Mouse (Mus musculus) G1E-ER4 (cell line): ENCODE results near the gene Cubn. TPM values are rescaled to one million over a fixed set of nuclear protein-coding genes. Genes with fewer than 3 reads are reported as not detected.

Source experiments
- GATA1 ChIP-seq: IDR thresholded peaks from one replicate; pipeline ENCODE4 v1.8.0; 2012; ENCODE audit warnings: low read length, inconsistent platforms
- polyA plus RNA-seq: library from polyadenylated mRNA; stranded (reverse); fragments of >175 nt; gene quantifications from 2 replicates; pipeline ENCODE4 v1.2.3, GENCODE M21; 2012

Gene Cubn
- not detected in 2 replicates for polyA plus RNA-seq

DNA sequence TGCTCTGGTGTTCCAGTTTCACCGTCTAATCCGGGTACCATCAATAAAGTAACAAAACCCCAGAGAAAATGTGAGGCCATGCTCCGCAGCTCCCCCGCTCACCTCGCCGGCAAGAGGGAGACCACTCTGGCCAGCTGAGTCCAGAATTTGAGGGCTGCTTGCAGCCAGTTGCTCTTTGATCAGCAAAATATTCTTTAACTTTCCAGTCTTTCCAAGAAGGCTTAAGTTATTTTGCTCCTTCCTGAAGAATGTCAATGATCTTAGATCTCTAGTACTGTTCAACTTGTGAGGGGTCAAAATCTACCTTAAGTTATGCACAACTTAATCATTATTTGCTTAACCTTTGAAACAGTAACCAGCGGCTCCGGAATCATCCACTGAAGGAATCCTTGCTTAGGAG lies at the start of gene Cubn:
Gene Cubn (minus strand): TSS at position 80 of the 400 bp plus-strand sequence.
- no peak for TF ChIP-seq GATA1

DNA sequence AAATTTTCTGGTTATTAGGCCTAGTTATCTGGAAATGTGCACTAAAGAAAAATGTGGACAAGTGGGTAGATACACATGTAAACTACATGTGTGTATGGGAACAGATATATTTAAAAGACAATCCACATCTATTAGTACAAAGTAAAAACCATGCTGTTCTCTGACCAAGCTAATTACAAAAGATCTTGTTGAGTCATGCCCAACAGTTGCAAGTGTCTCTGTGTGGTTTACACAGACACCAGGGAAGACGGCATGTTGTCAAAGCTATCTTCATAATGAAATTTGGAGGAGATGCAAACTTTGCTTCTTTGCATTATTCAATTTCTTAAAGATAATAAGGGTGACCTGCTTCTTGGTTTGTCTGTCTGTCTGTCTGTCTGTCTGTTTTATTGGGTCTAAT lies 48.2 kb upstream of the Cubn start:
- TF ChIP-seq GATA1: no peak

DNA sequence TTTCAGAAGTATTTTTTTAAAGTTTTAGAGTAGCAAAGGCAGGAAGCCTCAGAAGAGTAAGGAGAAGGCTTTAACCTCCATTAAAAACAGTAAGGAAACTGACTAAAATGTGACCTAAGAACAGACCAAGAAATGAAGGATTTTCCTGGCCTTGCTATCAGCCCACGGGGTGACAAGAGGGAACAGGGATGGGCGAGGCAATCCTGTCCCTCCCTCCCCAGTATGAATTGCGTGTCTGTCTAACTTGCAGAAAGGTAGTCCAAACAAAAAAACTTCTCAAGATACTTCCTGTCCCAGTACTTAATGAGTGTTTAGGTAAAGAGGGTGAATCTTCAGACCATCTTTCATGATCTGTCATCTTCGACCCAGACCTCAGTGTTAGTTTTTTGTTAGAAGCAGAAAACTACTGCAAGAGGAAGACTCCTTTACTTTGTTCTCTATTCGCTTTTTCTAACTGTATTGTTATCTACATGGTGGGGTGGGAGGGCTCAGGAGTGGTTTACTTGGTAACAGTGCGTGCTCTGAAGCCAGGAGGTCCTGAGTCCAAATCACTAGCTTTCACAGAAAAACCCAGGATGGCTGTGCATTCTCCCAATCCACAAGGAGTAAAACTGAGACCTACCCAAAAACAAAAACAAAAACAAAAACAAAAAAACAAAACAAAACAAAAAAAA lies 47.2 kb upstream of the Cubn start:
- TF ChIP-seq GATA1: no peak

DNA sequence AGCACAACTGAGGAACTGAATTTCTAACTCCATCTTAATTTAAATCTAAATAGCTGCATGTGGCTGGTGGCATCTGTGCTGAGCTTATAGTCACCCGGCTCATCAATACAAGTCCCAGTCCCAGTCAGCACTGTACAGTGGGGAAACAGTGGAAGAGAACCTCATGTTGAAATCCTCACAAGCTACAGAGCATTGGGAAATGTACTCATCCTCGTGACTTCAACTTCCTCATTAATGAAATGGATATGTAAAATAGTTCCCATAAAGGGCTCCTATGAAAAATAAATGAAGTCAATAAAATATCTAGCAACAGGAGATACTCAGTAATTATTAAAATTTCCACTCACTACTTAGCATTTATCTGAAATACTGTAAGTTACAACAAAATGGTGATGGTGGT lies 46.6 kb upstream of the Cubn start:
- TF ChIP-seq GATA1: no peak

DNA sequence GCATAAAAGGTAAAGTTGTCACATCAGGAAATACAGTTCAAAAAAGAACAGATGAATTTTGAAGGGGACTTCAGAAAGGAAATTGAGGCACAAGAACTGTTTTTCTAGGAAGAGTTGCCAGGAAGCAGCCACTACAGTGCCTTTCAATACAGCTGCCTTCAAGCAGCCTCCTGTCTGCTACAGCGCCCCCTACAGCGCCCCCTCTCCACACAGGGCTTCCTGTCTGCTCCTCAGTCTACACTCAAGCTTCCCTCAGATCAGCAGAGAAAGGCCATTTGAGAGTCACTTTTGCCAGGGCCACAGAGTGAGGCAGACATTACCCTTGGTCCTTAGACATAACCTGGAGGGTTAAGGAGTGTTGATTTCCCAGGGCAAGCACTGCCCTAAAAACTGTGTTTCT lies 46.1 kb upstream of the Cubn start:
- TF ChIP-seq GATA1: no peak

DNA sequence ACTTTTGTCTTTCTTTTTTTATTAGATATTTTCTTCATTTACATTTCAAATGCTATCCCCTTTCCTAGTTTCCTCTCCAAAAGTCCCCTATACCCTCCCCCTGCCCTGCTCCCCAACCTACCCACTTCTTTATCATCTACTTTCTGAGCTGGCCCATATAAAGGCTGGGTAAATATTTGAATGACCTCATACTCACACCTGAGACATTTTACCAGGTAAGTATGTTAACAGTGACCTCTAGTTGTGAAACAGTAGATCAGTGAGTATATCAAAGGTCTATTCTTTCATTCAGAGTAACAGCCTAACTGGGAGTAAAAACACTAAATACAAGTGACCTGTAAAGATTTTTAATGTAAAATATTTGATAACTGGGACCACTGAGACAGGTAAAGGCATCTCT lies 45.1 kb upstream of the Cubn start:
- no peak for TF ChIP-seq GATA1

DNA sequence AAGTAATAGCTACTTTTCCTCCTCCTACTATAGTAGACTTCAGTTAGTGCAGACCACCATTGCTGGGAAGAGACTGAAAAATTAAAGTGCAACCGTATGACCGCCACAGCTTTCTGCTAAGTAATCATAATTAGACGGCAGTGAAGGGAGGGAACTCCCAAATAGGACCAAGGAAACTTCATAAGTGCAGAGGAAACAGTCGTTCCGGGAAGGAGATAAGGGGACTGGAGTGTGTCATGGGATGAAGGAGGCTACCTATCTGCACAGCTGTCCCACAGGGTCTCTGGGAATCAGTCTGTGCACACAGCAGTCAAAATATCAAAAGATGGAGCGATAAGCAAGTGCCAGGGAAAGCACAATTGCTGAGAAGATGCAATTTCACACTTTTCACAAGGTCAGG lies 39.0 kb upstream of the Cubn start:
- no peak for TF ChIP-seq GATA1

DNA sequence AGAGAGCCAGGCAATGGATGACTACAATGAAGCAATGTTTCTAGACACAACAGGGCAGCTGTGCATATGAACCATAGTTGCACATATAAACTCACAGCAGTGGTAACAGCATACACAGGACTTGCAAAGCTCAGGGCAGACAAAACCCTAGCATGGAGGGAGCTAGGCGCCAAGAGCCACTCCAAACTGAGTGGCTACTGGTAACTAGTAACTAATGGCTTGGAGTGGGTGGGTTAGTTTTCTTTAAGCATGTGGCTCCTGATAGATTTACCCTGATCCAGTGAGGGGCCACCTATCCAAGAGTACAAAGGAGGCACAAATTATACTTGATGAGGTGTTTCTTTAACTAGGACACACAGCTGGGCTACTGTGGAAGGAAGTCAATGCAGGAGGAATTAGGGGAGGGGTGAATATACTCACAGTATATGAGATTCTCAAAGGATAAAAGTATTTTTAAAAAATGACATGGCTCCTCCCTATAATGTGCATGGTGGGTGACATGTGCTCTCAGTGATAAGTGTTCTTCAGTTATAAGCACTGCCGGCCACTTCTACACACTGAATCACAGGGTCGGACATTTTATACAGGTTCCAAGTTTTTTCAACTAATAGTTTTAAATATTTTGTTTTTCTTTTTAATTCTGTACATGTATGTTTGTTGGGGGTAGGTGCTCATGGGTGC lies 37.8 kb upstream of the Cubn start:
- TF ChIP-seq GATA1: no peak

DNA sequence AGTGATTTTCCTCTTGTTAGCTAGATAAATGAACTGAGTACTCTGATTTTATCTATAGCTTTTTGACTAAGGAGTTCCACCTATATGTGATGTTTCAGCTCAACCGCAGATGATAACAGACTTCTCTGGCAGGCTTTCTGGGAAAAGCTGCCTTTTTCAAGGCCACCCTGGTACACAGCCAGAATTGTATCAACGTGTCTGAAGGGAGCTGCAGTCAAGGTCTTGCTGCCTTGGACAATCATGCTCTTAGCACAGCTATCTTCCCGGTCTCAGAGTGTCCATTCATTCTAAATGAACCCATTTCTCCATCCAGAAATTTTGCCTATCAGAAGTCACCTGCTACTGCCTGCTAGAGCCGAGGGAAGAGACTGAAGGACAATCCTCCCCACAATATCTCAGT lies 35.9 kb upstream of the Cubn start:
- TF ChIP-seq GATA1: no peak

DNA sequence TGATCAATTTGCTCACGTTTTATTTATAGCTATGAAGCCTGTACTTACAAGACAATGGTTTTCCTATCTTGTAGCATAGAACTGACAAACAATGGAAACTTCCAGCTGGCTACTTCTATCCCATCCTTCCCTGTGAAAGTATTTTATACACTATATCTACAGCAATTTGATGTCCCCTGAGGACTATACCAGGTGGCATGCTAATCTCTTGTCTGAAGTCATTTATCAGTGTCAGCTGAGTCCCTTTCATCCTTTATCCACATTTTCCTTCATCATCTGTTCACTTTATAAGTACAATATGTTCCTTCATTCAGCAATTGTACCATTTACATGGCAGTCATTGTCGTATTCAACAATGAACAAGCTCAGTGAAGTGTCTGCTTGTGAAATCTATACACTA lies 35.5 kb upstream of the Cubn start:
- no peak for TF ChIP-seq GATA1

DNA sequence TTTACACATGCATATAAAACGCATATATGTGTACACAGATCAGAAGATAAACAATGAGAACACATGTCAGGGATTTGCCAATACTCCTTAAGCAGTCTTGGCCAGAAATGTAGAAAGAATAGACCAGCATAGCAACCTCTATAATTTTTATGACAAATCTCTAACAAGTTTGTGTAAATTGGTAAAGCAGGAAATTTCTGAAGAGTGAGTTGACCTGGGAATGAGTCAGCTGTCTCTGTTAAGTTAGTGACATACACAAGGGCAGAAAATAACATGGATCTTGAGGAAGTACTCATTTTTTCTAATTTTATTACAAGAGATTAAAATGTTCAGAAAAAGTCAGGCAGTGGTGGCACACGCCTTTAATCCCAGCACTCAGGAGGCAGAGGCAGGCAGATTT lies 34.6 kb upstream of the Cubn start:
- no peak for TF ChIP-seq GATA1

DNA sequence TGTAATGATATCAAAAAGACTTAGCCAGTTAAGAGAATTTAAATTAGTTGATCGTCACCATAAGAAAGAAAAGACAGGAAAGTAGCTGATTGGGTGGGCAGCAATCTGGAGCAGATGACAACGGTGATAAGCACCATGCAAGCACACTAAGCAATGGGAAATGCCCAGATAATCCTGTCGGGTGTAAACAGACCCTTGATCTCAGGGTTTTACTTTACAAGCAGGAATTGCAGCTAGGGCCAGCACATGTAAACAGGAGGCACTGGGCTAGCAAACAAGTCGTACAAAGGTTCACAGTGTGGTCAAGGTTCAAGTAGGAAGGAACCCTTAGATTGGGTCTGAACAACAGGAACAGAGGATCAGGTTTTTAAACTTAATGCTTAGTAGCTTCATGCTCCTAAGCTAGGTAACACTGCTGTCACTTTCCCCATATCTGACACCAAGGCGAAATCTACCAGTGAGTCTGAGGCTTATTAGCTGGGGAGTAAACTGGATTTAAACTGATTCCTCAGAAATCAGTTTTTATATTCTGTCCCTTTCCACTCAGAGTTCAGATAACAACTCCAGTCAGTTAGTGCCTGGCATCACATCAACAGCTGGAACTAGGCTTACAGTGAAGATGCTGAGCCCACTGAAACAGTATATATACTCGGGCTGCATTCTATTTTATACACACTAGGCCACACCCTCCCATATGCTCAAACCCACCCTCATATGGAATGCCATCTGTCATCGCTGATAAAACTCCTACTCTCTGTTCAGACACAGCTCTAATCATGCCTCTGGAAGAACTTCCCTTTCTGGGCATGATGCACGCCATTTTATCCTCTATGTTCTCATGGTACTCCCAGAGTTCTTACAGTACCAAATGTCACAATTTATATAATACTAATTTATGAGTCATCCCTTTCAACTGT lies 32.2 kb upstream of the Cubn start:
- TF ChIP-seq GATA1: peak; percentile 28

DNA sequence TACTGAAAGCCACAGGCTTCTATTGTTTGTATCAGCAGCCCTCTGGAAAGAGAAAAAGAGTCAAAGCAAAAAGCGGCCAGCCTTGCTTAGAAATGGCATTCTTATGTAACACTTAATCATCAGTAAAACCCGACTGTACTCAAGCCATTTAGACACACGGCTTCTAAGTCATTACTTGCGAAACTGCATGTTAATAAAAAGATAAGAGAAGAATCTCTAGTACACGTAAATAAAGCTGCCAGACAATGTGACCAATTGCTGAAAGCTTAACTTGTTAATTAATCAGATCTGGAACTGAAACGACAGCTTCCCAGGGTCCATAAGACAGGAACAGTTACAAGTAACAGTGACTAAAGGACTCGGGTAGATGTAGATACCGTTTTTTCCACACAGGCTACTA lies 30.5 kb upstream of the Cubn start:
- TF ChIP-seq GATA1: no peak

DNA sequence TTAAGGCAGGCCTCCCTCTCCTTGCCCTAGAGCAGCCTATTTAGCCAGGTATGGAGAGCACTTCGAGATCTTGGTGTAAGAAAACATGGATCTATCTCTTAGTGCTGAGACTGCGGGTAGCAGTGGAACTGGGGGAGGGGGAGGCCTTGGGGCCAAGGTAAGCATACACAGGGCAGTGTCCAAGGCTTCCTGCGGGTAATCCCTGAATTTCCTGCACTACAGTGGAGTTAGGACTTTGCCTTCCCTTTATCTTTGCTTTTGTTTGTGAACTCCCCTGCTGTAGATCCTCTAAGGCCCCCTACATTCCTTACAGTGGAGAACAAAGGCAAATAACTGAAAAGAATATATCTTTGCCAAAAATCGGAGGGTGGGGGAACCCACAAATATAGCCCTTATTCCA lies 23.3 kb upstream of the Cubn start:
- no peak for TF ChIP-seq GATA1

DNA sequence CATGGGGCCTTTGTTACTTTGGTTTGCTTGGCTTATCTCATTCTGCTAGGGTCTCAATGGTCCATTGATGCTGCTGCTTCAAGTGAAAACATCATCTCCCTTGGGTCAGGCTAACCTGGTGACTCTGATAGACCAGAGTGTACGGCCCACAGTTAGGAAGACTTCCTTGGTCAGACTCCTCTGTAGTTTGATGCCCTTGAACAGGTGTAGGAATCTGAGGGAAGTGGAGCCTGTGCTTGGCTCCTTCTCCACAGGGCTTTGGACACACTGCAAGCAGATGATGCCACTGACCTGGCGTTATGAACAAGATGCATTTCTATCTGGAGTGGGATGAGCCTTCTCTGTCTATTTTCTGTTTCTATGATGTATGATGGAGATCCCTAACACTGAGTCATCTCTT lies 11.1 kb upstream of the Cubn start:
- TF ChIP-seq GATA1: no peak

DNA sequence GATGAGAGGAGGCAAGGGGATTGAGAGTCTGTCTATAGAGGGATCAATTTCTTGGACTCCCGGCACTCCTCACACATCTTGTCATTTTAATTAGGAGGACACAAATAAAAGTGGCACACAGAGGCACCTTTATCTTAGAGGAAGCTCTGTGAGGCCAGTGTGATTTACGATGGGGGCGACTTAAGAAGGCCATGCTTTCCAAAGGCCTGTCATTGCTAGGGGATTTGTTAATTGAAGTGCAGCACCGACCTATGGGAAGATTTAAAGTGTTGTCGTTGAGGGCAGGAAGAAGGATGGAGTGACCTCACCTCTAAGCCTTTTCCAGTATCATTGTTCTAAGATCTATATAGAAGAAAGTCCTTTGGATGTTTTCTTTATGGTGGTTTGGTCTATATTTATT lies 9.9 kb upstream of the Cubn start:
- no peak for TF ChIP-seq GATA1
